Comparison of ENCODE assay signal across 27 mouse cellular contexts in genomic region chr15:79277728-79278127, GRCm38 (mm10). TPM values are rescaled to one million over a fixed set of nuclear protein-coding genes. Genes with fewer than 3 reads are reported as not detected.
DNase-seq lines count a peak whose midpoint lies in the region; ATAC-seq and TF ChIP-seq lines count a peak whose summit lies in the region.
"Had no signal": no experiment of that assay in that cellular context is flagged by ENCODE, and none has a peak within 500 bp of the region (broad histone marks: within the 10 kb centered on the region; RNA-seq: fewer than 3 reads in every experiment).

No protein-coding gene starts in this region.

- no peaks in the 10 kb centered on the region for H3K36me3 ChIP-seq in lung, postnatal 0 days (ENCODE audit: insufficient read depth, low read length)
- H3K36me3 ChIP-seq in myocyte (ENCODE audit: control insufficient read depth, insufficient read depth), result no peaks in the 10 kb centered on the region
- H3K36me3 ChIP-seq: embryonic facial prominence, embryonic 12.5 days; kidney, embryonic 15.5 days; limb, embryonic 15.5 days; liver, embryonic 13.5 days; midbrain, embryonic 12.5 days had no signal

- H3K9ac ChIP-seq in lung, postnatal 0 days (replicated peaks; ENCODE audit: low read depth), result no peak overlapping the region
- H3K9ac ChIP-seq: embryonic facial prominence, embryonic 12.5 days; kidney, embryonic 15.5 days; limb, embryonic 15.5 days; liver, embryonic 13.5 days; midbrain, embryonic 12.5 days had no signal

- TF ChIP-seq EP300 in lung, postnatal 0 days (IDR thresholded peaks at IDR 0.05), result no peak

- H3ac ChIP-seq in myocyte (ENCODE audit: control insufficient read depth, insufficient read length), result no peak overlapping the region

- peak; percentile 36 for DNase-seq in layer of hippocampus, adult 9-11 months
- DNase-seq in layer of hippocampus, adult 11-12 months (ENCODE audit: low spot score), result no peak
- peak; percentile 58 for DNase-seq in lung, postnatal 0 days (ENCODE audit: low spot score)
- DNase-seq in lung, adult 18-20 months, result no peak
- peak; percentile 28 for DNase-seq in A20 (ENCODE audit: low read depth, low spot score)
- DNase-seq in cerebellum, adult 9-10 months, result no peak
- DNase-seq: adrenal gland, postnatal 25 days; B cell, adult 2 months; cerebellum, adult 8-10 months; cerebellum, postnatal 36 days; gastrocnemius, adult 2 months; kidney, adult 18-20 months; kidney, postnatal 25 days; liver, embryonic 13.5 days; spleen, adult 18-20 months; thymus, postnatal 25 days had no signal

- no peaks in the 10 kb centered on the region for H3K27me3 ChIP-seq in lung, postnatal 0 days (replicated peaks; ENCODE audit: insufficient read depth, low read length)
- peaks cover 10% of the 10 kb centered on the region for H3K27me3 ChIP-seq in myocyte (ENCODE audit: control insufficient read depth, insufficient read depth, insufficient read length)
- H3K27me3 ChIP-seq: embryonic facial prominence, embryonic 12.5 days; kidney, embryonic 15.5 days; limb, embryonic 15.5 days had no signal

- ATAC-seq in lung, postnatal 0 days, result peak; percentile 18; the same call in 1 of the 2 replicates
- ATAC-seq: forebrain, embryonic 16.5 days; hindbrain, embryonic 16.5 days had no signal

- no peak for TF ChIP-seq POLR2A in myocyte (IDR thresholded peaks at IDR 0.05; ENCODE audit: insufficient read length, low read depth)

- no peaks in the 10 kb centered on the region for H3K79me2 ChIP-seq in myocyte (ENCODE audit: control insufficient read depth, insufficient read depth)

- no peak overlapping the region for H3K27ac ChIP-seq in lung, postnatal 0 days (ENCODE audit: low read length)
- H3K27ac ChIP-seq: embryonic facial prominence, embryonic 12.5 days; gastrocnemius, adult 2 months; kidney, embryonic 15.5 days; layer of hippocampus, adult 2 months; limb, embryonic 15.5 days; liver, embryonic 13.5 days; midbrain, embryonic 12.5 days had no signal

- TF ChIP-seq CTCF in lung, postnatal 0 days (IDR thresholded peaks at IDR 0.05), result no peak

- H3K4me1 ChIP-seq in lung, postnatal 0 days (ENCODE audit: insufficient read depth, low read depth, low read length), result 0 out of 2 replicates have a peak, but pooled peaks cover 3% of the 10 kb centered on the region
- H3K4me1 ChIP-seq: midbrain, embryonic 12.5 days had no signal

- WGBS in lung, postnatal 0 days, result 44% methylated on average over 10 of the region's 10 CpGs

- no peak overlapping the region for H3K4me2 ChIP-seq in lung, postnatal 0 days (replicated peaks; ENCODE audit: low read depth, low read length)
- H3K4me2 ChIP-seq in myocyte (ENCODE audit: low read depth), result peak overlapping the region; percentile 0
- H3K4me2 ChIP-seq: embryonic facial prominence, embryonic 12.5 days; kidney, embryonic 15.5 days; limb, embryonic 15.5 days; liver, embryonic 13.5 days; midbrain, embryonic 12.5 days had no signal

- no peak overlapping the region for H3K4me3 ChIP-seq in lung, postnatal 0 days (ENCODE audit: low read depth, low read length)
- no peak overlapping the region for H3K4me3 ChIP-seq in myocyte
- H3K4me3 ChIP-seq: embryonic facial prominence, embryonic 12.5 days; erythroblast, embryonic 14.5 days; gastrocnemius, adult 2 months; kidney, embryonic 15.5 days; layer of hippocampus, adult 2 months; limb, embryonic 15.5 days; liver, embryonic 13.5 days; megakaryocyte, embryonic 14.5 days; midbrain, embryonic 12.5 days had no signal

- no peaks in the 10 kb centered on the region for H3K9me3 ChIP-seq in lung, postnatal 0 days (ENCODE audit: low read length)
- H3K9me3 ChIP-seq: embryonic facial prominence, embryonic 12.5 days; kidney, embryonic 15.5 days; limb, embryonic 15.5 days; liver, embryonic 13.5 days; midbrain, embryonic 12.5 days had no signal

TF ChIP-seq in myocyte, 11 proteins besides CTCF, POLR2A, EP300 and RAD21:
- TF ChIP-seq POLR2AphosphoS2 (IDR thresholded peaks at IDR 0.05; ENCODE audit: insufficient read length, low read depth) (no peak), MYOG (IDR thresholded peaks at IDR 0.05; ENCODE audit: control insufficient read depth in 1 of 3, insufficient read depth in 1 of 3, insufficient read length in 2 of 3, low read depth in 2 of 3) (peak; percentile 46 to 73 (median 50)), MYOD1 (IDR thresholded peaks at IDR 0.05; ENCODE audit: control insufficient read depth in 1 of 3, insufficient read length in 2 of 3, low read depth in 2 of 3) (peak; percentile 26 to 72 (median 62)), E2F4 (IDR thresholded peaks at IDR 0.05; ENCODE audit: insufficient read depth) (no peak), MAX (IDR thresholded peaks at IDR 0.05; ENCODE audit: low read depth) (no peak), USF1 (IDR thresholded peaks at IDR 0.05; ENCODE audit: low read depth) (no peak), REST (IDR thresholded peaks at IDR 0.05; ENCODE audit: insufficient read depth, insufficient read length) (no peak), TCF3 (IDR thresholded peaks at IDR 0.05; ENCODE audit: insufficient read length, low read depth) (no peak), SRF (IDR thresholded peaks at IDR 0.05; ENCODE audit: control insufficient read depth, insufficient read length, low read depth) (no peak)
TF ChIP-seq in myocyte: peak in this region for 2.

RNA-seq across cellular contexts. Expression of gene Baiap2l2, which starts 7.6 kb away (rescaled TPM):
- polyA plus RNA-seq in lung, postnatal 0 days (2015; fragmentation: Nextera tagmentation; extraction: Ambion mirVana), result 1.4 and 2.7 TPM in 2 replicates
- 1.7 TPM for polyA plus RNA-seq in myocyte (2012; fragmentation: generic; extraction: Trizol)
- polyA plus RNA-seq: erythroblast, embryonic 14.5 days had no signal

RNA-seq across cellular contexts. Expression of gene Slc16a8, which starts 23.2 kb away (rescaled TPM):
- polyA plus RNA-seq in lung, postnatal 0 days (2015; fragmentation: Nextera tagmentation; extraction: Ambion mirVana), result 0.07 and 0.13 TPM in 2 replicates
- 0.25 TPM for polyA plus RNA-seq in myocyte (2012; fragmentation: generic; extraction: Trizol)
- polyA plus RNA-seq: erythroblast, embryonic 14.5 days; forebrain, embryonic 11.5 days; liver, embryonic 13.5 days had no signal

RNA-seq across cellular contexts. Expression of gene Gm49486, which starts 48.5 kb away (rescaled TPM):
- 0.16 and 0.31 TPM in 2 replicates for polyA plus RNA-seq in lung, postnatal 0 days (2015; fragmentation: Nextera tagmentation; extraction: Ambion mirVana)
- 0.05 TPM for polyA plus RNA-seq in myocyte (2012; fragmentation: generic; extraction: Trizol)
- polyA plus RNA-seq: erythroblast, embryonic 14.5 days; liver, embryonic 13.5 days had no signal

RNA-seq across cellular contexts. Expression of gene Pick1, which starts 48.8 kb away (rescaled TPM):
- 22.0 and 22.2 TPM in 2 replicates for polyA plus RNA-seq in lung, postnatal 0 days (2015; fragmentation: Nextera tagmentation; extraction: Ambion mirVana)
- 26.0 TPM for polyA plus RNA-seq in myocyte (2012; fragmentation: generic; extraction: Trizol)

RNA-seq across cellular contexts. Expression of gene Pla2g6, which starts 50.5 kb away (rescaled TPM):
- 11.8 and 13.7 TPM in 2 replicates for polyA plus RNA-seq in lung, postnatal 0 days (2015; fragmentation: Nextera tagmentation; extraction: Ambion mirVana)
- 36.3 TPM for polyA plus RNA-seq in myocyte (2012; fragmentation: generic; extraction: Trizol)

Comparison
In these comparisons a context has a peak if more than half of its experiments do, and no peak if none do; other contexts are left out.
1. DNase-seq: peak in layer of hippocampus, adult 9-11 months (single experiment), lung, postnatal 0 days (single experiment) and A20 (single experiment); none in layer of hippocampus, adult 11-12 months (single experiment), lung, adult 18-20 months (0 of 2) and cerebellum, adult 9-10 months (single experiment).